Mouse (Mus musculus): Measurements from ENCODE around the gene Prrx1.

Prrx1 gene

DNA sequence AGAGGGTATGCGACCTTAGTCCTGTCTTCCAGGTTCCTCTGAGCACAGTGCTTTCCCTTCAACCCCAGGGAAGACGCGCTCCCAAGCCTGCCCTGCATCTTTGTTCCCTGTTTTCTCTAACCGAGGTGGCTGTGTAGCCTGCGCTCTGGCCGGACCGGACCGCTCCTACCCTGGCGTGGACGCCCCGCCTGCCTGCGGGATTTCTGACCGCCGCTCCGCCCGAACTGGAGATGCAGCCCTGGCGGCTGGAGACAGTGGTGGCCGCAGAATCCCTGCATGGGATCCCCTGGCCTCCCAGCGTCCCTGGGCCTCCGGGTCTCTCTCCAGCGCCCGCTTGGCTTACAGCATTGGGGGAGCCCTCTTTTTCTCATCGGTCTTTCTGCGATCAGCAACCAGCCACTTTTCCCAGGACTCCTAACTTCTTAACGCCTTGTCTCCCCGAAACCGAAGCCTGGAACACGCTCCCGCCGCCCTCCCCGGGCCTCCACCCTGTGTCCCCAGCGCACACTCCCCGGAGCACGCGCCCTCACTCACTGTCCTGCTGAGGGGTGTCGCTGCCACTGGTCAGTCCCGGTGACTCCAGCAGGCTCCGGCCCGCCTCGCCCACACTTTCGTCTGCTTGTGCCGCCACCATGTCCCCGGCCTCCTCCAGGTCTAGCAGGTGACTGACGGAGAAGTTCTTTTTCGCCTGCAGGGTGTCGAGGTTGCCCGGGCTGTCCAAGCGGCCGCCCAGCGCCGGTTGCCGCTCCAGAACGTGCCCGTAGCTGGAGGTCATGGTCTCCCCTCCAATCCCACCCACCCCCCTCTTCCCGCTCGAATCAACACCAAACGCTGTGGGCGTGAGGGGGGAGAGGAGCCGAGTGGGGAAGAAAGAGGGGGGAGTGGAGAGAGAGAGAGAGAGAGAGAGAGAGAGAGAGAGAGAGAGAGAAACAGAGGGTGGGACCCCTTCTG lies 1.4 kb downstream of the Prrx1 start:
- no peak for DNase-seq (ENCODE audit: low read depth, low spot score)

DNA sequence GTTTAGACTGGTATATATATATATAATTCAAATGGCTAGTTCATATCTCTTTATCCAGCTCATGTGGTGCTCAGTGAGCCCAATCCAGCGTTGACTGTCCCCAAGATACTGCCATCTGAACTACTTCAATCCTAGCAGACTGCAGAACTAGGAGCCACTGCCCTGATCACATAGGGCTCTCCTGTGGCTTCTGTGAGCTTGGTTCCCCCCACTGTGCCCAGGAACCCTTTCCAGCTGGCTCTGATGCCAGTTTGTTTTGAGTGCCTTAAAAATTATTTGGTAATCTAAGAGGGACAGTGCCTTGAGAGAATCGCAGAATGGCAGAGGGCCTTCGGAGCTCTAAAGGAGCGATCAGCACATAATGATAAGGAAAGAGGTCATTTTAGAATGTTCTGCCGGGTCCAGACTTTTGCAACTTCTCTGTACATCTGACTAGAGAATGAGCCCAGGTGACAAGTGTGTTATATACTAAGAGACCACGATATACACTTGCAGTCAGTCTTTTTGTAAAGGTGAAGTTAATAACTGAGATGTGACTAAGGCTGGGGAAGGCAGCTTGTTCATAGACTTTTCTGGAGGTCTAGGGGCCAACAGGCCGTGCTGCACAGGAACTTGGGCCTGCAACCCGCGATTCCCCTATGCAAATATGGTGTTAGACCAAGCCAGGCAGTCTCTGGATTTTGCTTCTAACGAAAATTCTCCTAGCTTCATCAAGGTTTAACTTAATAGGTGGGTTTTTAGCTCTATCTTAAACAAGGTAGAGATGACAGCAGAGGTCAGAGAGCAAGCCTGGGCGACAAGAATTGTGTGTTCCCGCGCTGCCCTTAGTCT lies 2.3 kb downstream of the Prrx1 start:
- DNase-seq (ENCODE audit: low read depth, low spot score) = no peak

GRCm38 (mm10) chr1:163310023-163310754 lies 3.3 kb downstream of the Prrx1 start:
- no peak for DNase-seq (ENCODE audit: low read depth, low spot score)

DNA sequence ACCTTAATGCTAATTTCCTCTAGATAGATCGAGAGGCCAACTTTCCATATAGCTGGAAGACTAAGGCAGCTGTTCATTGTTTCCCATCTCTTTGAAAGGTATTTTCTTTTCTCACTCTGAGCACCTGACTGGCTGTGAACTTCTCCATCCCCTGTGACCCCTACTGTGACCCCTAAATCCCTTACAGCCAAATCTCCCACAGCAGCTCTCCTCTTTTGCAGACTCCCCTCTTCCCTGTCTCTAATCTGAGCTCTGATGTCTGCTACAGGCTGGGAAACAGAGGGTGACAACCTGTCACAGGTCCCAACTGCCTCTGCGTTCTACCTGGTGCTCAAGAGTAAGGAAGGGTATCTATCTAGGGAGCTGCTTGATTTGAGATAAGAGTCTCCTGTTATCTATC lies 4.0 kb downstream of the Prrx1 start:
- no peak for DNase-seq (ENCODE audit: low read depth, low spot score)

- peak; percentile 88 for DNase-seq (ENCODE audit: low read depth, low spot score)
Observed at GRCm38 (mm10) chr1:163308631-163309030, 4.9 kb downstream of the Prrx1 start.

GRCm38 (mm10) chr1:163307706-163308105 lies 5.8 kb downstream of the Prrx1 start:
- no peak for DNase-seq (ENCODE audit: low read depth, low spot score)

DNA sequence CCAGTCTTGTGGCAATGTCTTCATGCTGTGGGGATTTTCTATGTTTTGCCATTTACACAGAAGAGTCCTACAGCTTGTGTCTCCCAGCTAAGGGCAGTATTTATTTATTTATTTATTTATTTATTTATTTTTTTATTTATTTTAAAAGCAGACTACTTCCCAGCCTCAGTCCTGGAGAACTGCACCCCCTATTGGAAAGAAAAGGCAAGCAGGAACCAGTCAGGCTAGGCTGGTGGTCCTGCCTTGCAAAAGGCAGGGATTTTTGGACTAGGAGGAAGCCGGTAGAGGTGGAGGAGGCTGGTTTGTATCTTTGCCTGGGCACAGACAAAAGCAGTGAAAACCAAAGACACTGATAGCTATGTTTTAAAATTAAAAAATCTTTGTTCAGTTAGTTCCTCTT lies 7.6 kb downstream of the Prrx1 start:
- DNase-seq (ENCODE audit: low read depth, low spot score) = no peak

- no peak for DNase-seq (ENCODE audit: low read depth, low spot score)
Observed at GRCm38 (mm10) chr1:163304837-163305236, 8.7 kb downstream of the Prrx1 start.

DNA sequence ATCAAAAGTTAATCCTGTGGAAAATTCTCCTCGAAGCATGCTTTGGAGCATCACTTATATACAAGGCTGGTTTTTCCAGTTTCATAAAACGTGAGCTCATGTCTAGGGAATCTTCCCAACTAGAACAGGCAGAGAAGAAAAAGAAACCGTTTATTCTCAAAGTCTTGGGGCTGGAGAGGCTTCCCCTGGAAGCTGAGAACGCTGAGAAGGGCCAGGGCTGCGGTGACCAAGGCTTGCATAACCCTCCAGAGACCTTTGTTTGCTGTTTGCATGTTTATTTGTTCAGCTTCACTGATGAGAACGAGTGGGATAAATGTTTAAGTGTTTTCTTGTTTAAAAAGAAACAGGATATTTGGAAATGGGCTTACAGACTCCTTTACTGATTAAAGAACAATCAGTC lies 11.2 kb downstream of the Prrx1 start:
- DNase-seq (ENCODE audit: low read depth, low spot score) = no peak

- no peak for DNase-seq (ENCODE audit: low read depth, low spot score)
Observed at GRCm38 (mm10) chr1:163293152-163293551, 20.4 kb downstream of the Prrx1 start.

- no peak for DNase-seq (ENCODE audit: low read depth, low spot score)
Observed at GRCm38 (mm10) chr1:163291925-163292324, 21.6 kb downstream of the Prrx1 start.

GRCm38 (mm10) chr1:163289131-163289530 lies 24.4 kb downstream of the Prrx1 start:
- no peak for DNase-seq (ENCODE audit: low read depth, low spot score)

GRCm38 (mm10) chr1:163285539-163285938 lies 28.0 kb downstream of the Prrx1 start:
- no peak for DNase-seq (ENCODE audit: low read depth, low spot score)

GRCm38 (mm10) chr1:163285136-163285535 lies 28.4 kb downstream of the Prrx1 start:
- DNase-seq (ENCODE audit: low read depth, low spot score) = no peak

GRCm38 (mm10) chr1:163283980-163284635 lies 29.4 kb downstream of the Prrx1 start:
- no peak for DNase-seq (ENCODE audit: low read depth, low spot score)

GRCm38 (mm10) chr1:163281450-163282198 lies 31.9 kb downstream of the Prrx1 start:
- DNase-seq (ENCODE audit: low read depth, low spot score) = no peak

DNA sequence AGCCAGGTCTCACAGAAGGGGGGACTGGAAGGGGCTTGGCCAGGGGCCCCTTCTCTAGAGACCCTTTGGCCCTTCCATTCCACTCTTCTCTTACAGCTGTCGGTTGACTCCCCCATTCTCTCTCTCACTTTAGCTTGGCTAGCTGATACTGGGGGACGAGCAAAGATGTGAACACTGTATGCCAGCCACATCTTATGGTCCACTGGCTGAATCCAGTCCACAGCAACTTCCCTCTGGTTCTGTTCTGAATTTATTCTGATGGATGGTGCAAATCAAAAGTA lies 32.7 kb downstream of the Prrx1 start:
- DNase-seq (ENCODE audit: low read depth, low spot score) = no peak

DNA sequence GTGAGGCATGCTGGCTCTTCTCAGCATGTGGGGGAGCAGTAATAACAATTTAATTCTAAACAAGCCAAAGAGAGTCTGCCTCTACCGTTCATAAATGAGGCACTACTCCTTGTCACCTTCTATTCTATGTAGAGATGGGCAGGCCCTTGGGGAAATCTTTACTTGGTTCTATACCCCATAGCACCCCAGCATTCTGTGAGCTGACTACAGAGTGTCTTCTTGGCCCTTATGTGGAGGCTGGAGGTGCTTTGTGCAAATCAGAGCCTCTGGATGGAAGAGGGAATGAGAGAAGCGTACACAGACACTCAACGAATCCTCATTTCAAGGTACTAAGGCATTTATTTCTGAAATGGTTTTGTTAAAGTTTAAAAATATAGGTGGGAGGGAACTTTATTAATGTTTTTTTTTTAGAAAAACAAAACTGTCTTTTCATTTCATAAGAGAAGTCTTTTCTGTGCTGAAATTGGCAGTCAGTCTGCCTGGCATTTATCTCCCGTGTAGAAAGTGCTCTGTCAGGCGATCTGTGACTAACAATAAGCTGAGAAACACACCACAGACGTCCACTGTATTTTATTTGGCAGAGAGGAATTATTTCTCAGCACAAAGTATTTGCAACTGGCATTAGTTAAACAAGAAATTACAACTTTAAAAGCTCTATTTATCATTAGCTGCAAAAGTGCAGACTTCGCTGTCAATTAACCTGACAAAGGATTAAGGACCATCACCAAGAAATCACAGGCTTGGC lies 33.2 kb downstream of the Prrx1 start:
- DNase-seq (ENCODE audit: low read depth, low spot score) = no peak

- no peak for DNase-seq (ENCODE audit: low read depth, low spot score)
Observed at GRCm38 (mm10) chr1:163277069-163277468, 36.4 kb downstream of the Prrx1 start.

GRCm38 (mm10) chr1:163274919-163275318 lies 38.6 kb downstream of the Prrx1 start:
- DNase-seq (ENCODE audit: low read depth, low spot score) = no peak

All from forelimb bud, embryonic 11.5 days (tissue).